Mouse (Mus musculus) kidney, adult 2 months (tissue): Measurements from ENCODE around the gene Plppr3.

Experiments used
- CTCF ChIP-seq: fragments of 200-500 bp; conservative IDR thresholded peaks from 2 replicates; pipeline ENCODE4 v1.5.1; 2011; ENCODE audit warnings: low read depth, mild to moderate bottlenecking, control low read depth, low read length, moderate library complexity, mixed read lengths; ENCODE audit not compliant: insufficient read depth, insufficient read length
- POLR2A ChIP-seq: fragments of 200-500 bp; IDR thresholded peaks from one replicate; pipeline ENCODE4 v1.6.1; 2011; ENCODE audit warnings: low read depth, low read length, control low read depth

DNA sequence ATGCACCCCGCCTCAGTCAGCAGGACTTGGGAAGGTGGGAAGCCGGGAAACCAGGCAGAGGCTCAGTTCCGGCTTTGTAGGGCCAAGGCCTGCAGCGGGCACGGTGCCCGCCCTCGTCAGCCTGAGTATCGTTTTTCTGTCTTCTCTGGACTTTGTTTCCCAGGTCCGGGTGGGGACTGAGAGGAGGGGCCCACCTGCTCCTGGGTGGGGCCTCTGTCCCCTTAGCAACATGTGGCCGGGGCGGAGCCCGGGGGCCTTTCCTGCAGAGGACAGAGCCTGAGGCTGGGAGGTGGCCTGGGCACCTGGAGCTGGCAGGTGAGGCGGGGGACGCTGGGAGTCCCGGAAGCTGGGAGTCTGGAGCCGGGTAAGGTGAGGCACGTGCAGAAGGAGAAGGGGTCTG, 52.1 kb downstream of the Plppr3 start:
- TF ChIP-seq CTCF (no peak), POLR2A (no peak)
